Mouse (Mus musculus): Measurements from ENCODE around the gene Nudt1.

- TF ChIP-seq POLR2A (IDR thresholded peaks at IDR 0.05; ENCODE audit: control insufficient read depth in 1 of 2, insufficient read depth in 1 of 2, low read depth in 1 of 2, low read length in 2 of 2, poor library complexity in 1 of 2) (no peak), HCFC1 (IDR thresholded peaks at IDR 0.05; ENCODE audit: low read depth, low read length) (no peak), ZKSCAN1 (IDR thresholded peaks at IDR 0.05; ENCODE audit: low read depth, low read length) (no peak), KAT2A (conservative IDR thresholded peaks at IDR 0.05; ENCODE audit: low read depth, low read length) (no peak), POLR2AphosphoS2 (IDR thresholded peaks at IDR 0.05; ENCODE audit: low read length) (no peak), CTCF (IDR thresholded peaks at IDR 0.05 in 2 of 3, conservative IDR thresholded peaks at IDR 0.05 in 1 of 3; ENCODE audit: control insufficient read depth in 1 of 3, insufficient read depth in 1 of 3, low read depth in 2 of 3, low read length in 3 of 3, poor library complexity in 1 of 3, severe bottlenecking in 1 of 3) (no peak), ZNF384 (IDR thresholded peaks at IDR 0.05; ENCODE audit: low read depth, low read length) (no peak), SMC3 (IDR thresholded peaks at IDR 0.05; ENCODE audit: low read depth, low read length) (no peak)
Observed at GRCm38 (mm10) chr5:140345244-140345643, 23.8 kb downstream of the Nudt1 start.

All from MEL (cell line).